Mouse (Mus musculus): ENCODE results near the gene Zc2hc1c.
"Not testable (repeated sequence)": the region's sequence is repeated elsewhere in the genome, so short reads cannot be mapped to it uniquely, and the experiment has no call there.

Gene Zc2hc1c

DNA sequence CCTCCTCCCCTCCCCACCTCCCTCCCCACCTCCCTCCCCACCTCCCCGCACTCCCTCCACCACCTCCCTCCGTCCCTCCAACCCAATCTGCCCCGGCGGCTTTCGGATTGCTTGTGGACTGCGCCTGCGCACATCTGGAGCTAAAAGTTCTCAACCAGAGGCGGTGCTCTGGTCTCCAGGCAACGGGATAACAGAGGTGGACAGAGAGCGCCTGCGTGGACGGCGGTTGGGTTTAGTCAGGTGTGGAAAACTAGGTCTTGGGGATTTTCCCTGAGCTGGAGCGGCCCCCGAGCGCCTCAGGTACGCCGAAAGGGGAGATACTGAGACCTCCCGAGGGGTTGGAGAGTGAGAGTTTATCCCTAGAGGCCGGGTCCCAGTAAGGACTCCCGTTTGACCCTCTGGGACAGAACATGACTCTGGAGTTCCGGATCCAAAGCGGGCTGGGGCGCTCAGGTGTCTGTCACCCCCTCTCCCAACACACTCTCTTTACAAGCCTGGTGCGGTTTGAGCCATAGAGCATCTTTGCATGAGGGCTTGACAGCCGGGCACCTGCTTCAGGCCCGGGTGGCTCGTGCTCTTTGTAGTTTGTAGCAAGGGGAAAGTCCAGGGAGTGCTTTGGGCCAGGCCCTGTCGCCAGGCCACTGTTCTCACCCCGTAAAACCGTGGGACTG lies at the start of gene Zc2hc1c:
Gene Zc2hc1c (plus strand): TSS at position 106 of the 671 bp plus-strand sequence.
- DNase-seq (ENCODE audit: low spot score in 2 of 2): peak; percentile 93 to 94

DNA sequence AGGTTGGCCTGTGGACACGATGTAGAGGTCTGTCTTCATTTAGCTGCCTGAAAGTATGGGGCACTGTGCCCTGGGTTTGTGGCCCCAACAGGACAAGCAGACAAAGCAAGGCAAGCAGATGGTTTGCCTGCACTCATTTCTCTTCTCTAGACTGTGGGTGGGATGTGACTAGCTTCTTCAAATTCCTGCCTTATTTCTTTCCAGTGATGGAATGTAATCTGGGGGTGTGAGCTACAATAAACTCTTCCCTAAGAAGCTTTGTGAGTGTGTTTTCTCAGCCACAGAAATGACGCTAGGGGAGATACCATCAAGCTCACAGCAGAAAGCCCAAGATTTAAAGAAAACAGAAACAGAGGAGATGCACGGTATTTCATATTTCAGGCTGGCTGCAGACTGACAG lies 36.3 kb upstream of the Zc2hc1c start:
- no peak for DNase-seq (ENCODE audit: low spot score in 2 of 2)

DNA sequence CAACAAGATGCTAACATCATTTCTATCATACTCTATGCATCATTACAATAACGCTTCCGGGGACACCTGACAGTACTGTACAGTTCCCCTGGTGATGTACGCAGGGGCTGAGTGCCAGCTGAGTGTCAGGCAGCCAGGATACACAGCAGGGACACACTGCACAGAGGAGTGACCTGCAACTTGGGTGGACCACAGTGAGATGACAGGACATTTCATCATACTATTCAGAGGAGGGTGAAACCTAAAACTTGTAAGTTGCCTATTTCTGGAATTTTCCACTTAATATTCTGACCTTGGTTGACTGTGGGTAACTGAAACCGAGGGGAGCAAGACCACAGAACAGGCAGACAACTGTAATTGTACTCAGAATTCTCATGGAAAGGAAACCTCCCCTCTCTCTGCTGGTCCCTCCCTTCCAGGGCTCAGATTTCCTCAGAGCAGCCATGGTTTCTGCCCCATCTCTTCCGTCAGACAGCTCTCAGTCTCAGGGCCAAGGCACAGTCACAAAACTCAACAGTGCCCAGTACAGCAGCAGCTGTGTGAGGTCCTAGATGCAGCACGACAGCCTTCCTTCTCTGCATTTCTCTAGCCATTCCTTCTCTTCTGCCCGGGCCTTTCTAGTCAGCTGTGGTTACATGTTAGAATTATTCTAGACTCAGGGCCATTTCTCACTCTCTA lies 32.2 kb upstream of the Zc2hc1c start:
- DNase-seq (ENCODE audit: low spot score in 2 of 2): no peak

DNA sequence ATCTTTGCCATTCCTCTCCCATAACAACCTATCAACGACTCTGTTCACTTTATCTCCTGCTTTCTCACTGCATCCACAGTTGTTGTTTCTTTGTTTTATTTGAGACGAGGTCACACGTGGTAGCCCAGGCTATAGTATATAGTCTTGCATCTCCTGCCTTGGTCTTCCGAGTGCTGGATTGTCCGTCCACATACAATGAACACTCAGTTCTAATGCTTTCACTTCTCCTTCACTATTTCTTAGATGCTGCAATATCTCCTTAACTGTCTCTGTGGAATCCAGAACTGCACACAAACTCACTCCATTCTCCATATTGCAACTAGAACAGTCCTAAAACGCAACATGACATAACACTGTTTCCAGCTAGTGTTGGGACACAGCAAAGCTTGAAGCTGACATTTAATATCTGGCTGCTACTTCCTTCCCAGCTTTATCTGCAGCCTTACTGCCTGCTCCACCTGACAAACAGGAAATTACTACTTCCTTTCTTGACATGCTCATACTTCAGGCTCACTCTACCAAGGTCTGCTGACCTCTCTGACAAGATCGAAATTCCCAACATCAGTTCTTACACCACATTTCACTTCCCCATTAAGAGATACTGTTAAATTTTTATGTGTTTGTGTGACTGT lies 31.3 kb upstream of the Zc2hc1c start:
- peak; percentile 23 to 33 for DNase-seq (ENCODE audit: low spot score in 2 of 2)

DNA sequence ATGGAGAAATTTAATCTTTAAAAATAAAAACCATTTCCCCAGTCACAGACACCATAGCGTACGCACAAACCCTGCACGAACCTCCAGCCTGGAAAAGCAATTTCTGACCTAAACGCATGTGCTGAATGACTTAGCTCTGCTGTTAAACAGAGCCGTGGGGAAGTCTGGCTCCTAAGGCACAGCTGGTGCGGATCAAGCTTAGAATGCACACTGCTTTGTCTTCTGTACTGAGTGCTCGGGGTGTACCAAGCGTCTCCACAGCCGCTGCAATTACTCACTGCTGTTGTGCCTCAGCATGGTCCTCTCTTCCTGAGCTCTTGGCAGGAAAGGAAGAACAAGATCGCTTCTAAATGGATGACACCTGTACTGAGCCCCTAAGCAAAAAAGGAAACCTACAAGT lies 25.9 kb upstream of the Zc2hc1c start:
- no peak for DNase-seq (ENCODE audit: low spot score in 2 of 2)

DNA sequence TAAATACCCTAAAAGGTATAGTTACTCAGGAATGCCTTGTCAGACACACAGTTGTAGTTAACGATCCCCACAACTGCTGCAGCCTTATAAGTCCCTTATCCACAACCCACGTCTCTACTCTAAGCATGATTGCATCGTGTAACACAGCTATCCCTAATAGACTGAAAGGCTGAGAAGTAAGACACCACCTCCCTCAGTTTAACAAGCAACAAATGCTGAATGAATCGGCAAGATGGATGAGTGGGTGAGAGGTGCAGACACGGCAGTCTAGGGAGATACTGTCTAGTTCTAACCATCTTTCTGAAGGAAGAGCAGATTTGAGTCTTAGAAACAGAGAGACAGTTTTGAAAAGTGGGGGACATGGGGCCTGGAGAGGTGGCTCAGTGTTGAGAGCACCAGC lies 25.2 kb upstream of the Zc2hc1c start:
- no peak for DNase-seq (ENCODE audit: low spot score in 2 of 2)

DNA sequence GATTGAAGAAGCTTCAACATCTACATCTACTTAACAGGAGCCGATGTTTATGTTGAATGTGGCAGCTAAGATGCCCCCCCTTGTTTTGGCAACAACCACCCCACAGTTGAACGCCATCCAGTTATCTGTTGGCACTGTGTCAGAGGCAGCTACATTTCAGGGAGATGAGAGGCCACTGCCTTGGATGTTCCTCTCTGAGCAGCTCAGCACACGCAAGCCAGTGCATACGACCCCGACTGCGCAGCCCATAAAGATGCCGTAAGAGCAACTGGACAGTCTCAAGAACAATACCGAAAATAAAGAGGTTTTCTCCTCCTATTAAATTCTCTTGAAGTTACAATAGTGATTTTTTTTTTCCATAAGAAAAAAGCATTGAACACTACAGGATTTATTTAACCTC lies 23.9 kb upstream of the Zc2hc1c start:
- no peak for DNase-seq (ENCODE audit: low spot score in 2 of 2)

DNA sequence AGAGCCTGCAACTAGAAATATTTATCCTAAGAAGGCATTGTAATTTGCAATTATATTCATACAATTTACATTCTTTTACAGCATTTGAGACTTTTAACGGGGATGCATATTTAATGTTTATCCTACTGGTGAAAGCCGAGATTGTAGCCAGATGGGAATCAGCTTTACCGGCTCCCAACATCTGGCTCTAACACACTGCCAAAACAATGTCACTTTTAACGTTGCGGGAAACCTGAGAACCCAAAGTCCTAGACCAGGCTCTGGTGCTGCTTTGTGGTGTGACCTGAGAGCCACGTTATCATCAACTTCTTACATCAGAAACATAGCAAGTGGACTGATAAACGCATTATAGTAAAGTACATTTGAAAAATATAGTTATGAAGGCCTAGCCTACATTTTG lies 23.5 kb upstream of the Zc2hc1c start:
- DNase-seq (ENCODE audit: low spot score in 2 of 2): no peak

DNA sequence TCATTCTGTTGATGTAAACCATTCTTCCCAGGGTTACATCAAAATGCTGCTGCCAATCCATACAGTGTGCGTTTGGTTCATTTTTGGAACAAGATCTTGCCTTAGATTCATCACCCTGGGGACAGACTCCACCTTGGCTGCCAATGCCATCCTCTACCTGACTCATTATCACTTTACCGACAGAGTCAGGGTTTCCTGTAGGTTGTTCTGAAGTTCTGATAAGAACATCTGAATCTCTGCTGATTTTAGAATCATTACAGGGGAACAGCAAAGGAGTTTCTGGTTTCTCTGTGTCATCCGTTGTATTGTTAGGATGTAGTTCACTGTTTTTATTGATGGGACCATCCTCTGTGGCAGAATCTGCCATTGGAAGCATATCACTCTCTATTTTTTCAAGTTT lies 22.1 kb upstream of the Zc2hc1c start:
- DNase-seq (ENCODE audit: low spot score in 2 of 2): no peak

DNA sequence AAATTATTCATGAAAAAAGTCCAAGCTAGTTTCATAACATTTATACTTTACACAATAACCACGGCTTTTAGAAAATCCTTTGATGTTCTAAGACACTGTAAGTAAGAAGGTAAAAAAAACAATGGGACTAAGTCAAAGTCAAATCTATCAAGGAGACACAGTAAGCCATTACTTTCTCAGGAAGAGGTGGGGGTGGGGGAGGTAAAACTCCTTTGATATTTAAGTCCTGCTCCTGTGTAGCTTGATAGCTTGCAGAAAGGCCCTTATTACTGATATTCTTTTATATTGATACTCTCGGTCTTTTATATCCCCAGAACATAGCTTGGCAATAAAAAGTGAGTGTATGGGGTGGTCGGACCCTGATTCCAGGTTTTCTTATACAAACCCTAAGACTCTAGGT lies 18.6 kb upstream of the Zc2hc1c start:
- DNase-seq (ENCODE audit: low spot score in 2 of 2): no peak

DNA sequence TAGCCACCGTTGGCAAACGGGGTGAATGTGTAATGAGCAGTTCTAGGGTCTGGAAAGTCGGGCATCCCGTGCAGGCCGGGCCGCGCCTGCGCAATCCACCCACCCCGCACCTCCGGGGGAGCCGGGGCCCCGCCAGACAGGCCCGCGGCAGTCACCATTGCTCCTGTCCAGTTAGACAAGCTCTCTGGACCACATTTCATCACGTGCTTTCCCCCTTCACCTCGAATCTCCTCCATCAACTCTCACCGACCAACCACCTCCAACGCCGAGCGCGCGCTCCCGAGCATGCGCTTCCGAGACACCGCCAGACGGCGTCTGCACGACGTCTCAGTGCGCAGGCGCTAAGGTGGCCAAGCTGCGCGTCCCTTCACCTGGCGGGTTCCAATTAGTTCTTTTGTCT lies 18.1 kb upstream of the Zc2hc1c start, which contains the start of gene Mlh3:
Gene Mlh3 (minus strand): TSS at position 281 of the 400 bp plus-strand sequence.
- DNase-seq (ENCODE audit: low spot score in 2 of 2): peak; percentile 81

DNA sequence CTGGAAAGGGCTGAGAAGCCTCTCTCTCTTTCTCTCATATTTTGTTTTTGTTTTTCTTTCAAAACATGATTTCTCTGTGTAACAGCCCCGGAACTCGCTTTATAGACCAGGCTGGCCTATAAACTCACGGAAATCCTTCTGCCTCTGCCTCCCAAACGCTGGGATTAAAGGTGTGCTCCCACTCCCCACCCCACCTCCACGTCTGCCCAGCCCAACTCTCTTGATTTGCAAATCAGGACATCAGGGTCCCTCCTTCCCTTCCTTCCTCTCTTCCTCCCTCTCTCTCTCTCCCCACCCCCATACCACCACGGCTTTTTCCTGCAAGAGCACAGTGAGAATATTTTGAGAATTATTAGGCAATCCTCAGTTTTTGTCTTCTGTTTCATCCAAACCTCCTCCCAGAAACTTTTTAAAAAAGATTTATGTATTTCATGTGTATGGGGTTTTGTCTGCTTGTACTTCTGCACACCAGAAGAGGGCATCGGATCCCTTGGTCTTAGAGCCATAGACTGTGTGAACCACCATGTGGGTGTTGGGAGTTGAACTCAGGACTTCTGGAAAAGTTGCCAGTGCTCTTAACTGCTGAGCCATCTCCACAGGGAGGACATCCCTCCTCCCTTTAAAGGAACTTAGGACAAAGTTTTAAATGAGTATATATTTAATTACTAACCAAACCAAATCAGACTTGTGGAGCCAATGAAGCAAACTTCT lies 17.1 kb upstream of the Zc2hc1c start:
- DNase-seq (ENCODE audit: low spot score in 2 of 2): no peak

DNA sequence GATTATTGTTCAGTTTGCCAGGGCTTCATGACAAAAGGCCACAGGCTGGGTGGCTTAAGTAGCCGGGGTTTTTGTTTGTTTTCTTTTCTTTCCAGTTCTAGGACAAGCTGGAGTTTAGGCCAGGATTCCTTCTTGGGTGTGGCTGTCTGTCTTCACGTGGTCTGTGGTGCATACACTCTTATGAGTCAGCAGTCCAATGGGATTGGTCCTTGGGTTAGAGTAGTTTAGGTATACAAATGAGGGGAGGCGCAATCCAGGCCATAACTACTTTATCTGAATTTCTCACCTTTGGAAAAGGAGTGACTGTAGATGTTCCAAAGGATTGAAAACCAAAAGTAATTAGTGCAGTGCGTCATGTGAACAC lies 16.6 kb upstream of the Zc2hc1c start:
- no peak for DNase-seq (ENCODE audit: low spot score in 2 of 2)

DNA sequence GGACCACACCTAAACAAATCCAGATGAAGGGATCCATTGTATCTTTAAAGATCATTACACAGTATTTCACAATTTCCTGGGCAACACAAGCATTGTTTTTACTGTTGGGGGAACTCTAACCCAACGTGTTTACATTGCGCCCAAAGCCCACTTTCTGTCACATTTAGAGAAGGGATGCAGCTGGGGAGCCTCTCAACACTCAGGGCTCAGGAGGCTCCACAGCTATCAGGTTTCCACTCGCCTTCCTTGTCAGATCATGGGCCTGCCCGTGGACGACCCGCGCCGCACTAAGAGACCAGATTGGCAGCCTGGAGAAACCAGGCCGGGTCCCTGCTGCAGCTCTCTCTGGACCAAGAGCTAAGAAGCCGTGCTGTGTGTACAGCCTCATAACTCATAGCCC lies 14.9 kb upstream of the Zc2hc1c start:
- DNase-seq (ENCODE audit: low spot score in 2 of 2): peak in 1 of 2 experiments; percentile 41

DNA sequence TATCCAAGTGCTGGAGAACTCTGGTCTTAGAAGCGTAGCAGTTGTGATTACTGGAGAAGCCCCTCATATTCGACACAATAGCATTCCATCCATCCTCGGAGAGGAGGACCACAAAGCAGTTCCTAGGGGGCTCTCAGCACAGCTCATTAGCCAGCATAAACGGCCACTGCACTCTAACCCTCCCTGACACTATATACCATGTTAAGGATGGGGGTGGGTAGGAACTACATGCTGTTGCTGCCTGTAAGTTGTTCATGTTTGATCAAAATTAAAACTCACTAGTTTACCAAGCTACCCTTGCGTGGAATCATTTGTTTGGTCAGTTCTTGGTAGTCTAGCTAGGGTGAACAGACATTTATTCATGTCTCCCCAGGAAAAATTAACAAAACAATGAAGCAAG lies 12.1 kb upstream of the Zc2hc1c start:
- DNase-seq (ENCODE audit: low spot score in 2 of 2): no peak

DNA sequence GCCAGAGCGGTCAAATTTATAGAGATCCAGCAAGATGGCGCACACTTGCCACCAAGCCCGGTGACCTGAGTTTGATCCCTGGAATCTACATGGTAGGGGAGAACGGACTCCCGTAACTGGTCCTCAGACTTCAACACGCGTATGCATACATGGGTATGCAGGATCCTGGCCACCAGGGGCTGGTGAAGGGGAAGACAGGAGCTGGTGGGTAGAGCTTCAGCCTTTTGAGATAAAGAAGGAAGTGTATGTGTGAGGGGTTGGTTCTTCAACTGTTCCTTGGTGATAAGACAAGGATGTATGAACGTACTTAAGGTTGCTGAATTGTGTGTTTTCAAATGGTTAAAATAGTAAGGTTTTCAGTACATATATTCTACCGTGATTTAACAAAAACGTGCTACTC lies 9.5 kb upstream of the Zc2hc1c start:
- no peak for DNase-seq (ENCODE audit: low spot score in 2 of 2)

DNA sequence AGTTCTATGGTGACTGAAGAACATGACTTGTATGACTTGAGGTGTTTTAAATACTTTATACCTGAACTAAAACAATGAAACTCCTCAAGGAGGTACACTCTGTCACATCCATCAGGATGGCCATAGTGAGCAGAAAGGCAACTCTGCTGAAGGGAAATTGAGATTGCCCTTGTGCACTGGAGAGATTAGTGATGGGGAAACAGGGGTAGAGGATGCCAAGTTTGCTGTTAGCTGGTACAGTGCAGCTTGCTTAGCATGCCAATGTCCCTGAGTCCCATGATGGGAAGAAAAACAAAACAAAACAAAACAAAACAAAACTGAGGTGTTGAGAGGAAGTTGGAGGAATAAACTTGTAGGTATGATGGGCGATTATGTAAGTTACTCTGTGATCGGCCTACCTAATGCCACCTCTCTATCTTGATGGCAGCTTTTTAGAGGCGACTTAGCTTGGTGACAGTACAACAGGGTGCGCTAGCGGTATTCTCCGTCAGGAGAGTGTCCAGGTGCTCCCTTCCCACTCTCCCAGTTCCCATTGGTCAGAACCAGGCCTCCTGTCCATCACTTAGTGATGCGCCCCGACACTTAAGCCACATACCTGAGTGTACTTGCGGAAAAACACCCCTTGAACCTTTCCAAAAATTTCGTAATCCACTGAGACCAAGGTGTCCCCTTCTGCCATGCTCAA lies 8.9 kb upstream of the Zc2hc1c start:
- peak in 1 of 2 experiments; percentile 37 for DNase-seq (ENCODE audit: low spot score in 2 of 2)

DNA sequence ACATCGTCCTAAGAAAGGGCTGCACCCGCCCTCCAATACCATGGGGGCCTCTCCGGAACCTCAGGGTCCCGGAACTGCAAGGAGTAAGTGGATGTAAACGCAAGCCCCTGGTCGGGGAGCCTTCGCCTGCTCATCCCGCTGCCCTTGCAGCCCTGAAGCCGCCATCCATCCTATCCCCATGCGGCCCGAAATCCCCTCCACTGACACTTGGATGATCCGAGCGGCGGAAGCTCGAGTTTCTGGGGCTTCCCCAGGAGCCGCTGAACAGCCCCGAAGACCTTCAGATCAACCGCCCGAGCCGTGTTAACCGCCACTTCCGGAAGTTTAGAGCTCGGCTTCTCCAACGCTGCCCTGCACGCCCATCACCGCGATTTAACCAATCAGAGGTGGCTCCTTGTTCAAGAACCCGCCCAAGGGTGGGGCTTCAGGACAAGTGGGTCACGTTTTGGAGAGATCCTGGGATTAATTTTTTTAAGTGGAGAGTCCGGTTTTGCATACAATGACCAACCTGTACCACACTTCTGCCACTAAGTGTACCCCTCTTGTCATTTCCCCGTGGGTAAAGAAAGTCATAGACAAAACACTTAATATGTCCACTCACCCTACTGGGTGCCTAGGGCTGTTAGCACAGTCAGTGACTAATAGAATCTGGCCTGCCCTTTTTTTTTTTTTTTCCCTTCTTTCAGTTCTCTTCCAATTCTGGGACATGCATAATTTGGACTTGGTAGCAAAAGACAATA lies 8.1 kb upstream of the Zc2hc1c start:
- peak; percentile 97 to 99 for DNase-seq (ENCODE audit: low spot score in 2 of 2)

DNA sequence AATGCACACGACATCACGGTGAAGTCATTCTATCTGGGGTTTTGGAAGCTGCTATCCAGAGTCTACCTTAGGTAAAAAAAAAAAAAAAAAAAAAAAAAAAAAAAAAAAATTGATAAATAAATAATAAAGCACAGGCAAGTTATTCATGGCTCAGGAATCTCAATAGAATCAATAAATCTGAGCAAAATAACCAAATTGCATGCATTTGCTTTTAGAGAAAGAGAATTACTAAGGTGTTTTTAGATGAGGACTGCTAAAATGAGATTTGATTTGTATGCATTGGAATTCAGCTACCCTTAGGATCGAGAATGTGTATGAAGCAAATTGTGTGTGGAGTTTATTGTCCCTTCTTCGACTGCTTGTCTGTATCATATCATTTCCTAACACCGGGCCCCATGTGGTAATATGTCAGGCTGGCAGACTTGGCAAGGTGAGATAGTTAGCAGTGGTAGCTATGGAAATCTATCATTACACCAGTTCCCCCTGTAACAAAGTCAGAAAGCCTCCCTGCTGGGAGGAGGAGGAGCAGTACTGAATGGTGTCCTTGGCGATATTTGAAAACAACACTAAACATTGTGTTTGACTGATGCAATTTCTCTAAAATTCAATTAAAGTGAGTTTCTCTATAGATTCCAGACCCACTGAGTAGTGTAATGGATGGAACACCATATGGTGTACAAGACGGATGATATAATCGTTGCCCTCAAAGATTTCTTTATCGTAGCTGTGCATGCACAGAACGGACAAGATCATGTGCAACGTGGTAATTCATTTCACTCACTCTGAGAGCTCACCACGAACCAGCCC lies 7.3 kb upstream of the Zc2hc1c start:
- no peak for DNase-seq (ENCODE audit: low spot score in 2 of 2)

DNA sequence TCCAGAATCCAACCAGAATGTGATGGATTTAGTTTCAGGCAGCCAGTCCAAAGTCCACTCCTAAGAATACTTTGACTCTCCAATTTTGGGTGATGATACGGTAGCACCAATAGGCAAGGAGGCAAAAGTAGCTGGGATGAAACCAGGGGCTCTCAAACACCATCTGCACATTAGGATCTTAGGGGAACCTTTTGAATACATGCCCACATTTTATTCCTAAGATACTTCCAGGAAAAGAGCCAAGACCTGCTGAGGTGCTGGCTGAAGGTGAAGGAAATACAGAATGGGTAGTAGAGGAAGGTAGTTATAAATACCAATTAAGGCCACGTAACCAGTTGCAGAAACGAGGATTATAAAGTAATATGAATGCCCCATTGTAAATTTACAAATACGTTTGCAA lies 6.6 kb upstream of the Zc2hc1c start:
- DNase-seq (ENCODE audit: low spot score in 2 of 2): not testable (repeated sequence)

Data from heart, adult 9 months (tissue).